Mouse (Mus musculus) mouse embryonic stem cell (cell line): ENCODE measurements around the gene Ccdc148.

Source experiments
- in situ Hi-C, 2 experiments: fragments of 300-500 bp; cut with MboI; formaldehyde crosslinking; loops; 1 replicate in 1 of 2; 3 replicates in 1 of 2; pipeline ENCODE4 v1.14.3; 2019 to 2020; ENCODE audit warnings: low sequenced_read_pairs in 2 of 2, low pct_unique_long_range_greater_than_20kb in 1 of 2, mixed read lengths in 1 of 2; ENCODE audit not compliant: unreplicated experiment in 1 of 2

Gene Ccdc148

DNA sequence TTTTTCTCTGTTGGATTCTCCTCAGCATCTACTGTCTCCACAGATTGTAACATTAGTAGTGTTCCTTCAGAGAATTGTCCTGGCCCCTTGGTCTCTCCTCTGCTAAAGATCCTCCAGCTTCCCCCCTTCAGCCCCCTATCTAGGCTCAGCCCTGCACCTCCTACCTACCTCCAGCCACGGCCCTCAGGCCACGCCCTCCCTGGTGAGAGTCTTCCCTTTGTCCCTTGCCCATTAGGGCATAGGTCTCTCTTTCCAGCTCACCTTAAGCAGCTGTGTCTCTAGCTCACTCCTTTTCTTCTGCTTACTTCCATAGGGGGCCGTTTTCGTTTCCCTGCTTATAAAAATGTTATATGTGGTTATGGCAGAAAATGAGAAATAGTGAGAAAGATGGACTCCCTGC lies 23.1 kb upstream of the Ccdc148 start:
- in situ Hi-C loops, result no loop called here

GRCm38 (mm10) chr2:59181321-59182113 lies 21.0 kb upstream of the Ccdc148 start:
- in situ Hi-C loops, result no loop called here

GRCm38 (mm10) chr2:59179487-59179886 lies 19.0 kb upstream of the Ccdc148 start:
- in situ Hi-C loops, result no loop called here

- in situ Hi-C loops, result no loop called here
Measured at GRCm38 (mm10) chr2:59178960-59179359, 18.5 kb upstream of the Ccdc148 start.

- in situ Hi-C loops, result no loop called here
Measured at GRCm38 (mm10) chr2:59178191-59178590, 17.7 kb upstream of the Ccdc148 start.

GRCm38 (mm10) chr2:59175926-59176325 lies 15.4 kb upstream of the Ccdc148 start:
- in situ Hi-C loops, result no loop called here

- in situ Hi-C loops, result no loop called here
Measured at GRCm38 (mm10) chr2:59171533-59171932, 11.1 kb upstream of the Ccdc148 start.

DNA sequence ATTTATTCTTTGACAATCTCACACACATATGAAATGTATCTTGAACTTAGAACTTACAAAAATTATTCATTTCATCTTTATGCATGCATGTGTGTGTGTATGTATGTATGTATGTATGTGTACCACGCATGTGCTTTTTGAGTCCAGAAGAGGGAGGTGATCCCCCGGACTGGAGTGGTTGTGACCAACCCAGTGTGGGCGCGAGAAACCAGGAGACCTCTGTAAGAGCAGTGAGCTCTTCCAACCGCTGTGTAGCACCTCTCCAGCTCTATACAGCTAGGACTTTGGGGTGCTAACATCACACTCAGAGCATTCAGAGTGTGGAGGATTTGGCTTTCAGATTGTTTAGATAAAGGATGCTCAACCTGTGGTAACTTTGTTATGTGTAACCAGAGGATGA lies 10.1 kb upstream of the Ccdc148 start:
- in situ Hi-C loops, result no loop called here

GRCm38 (mm10) chr2:59170208-59170589 lies 9.7 kb upstream of the Ccdc148 start:
- in situ Hi-C loops, result no loop called here

GRCm38 (mm10) chr2:59169572-59170207 lies 9.2 kb upstream of the Ccdc148 start:
- in situ Hi-C loops, result no loop called here

GRCm38 (mm10) chr2:59167830-59168229 lies 7.3 kb upstream of the Ccdc148 start:
- in situ Hi-C loops, result no loop called here

DNA sequence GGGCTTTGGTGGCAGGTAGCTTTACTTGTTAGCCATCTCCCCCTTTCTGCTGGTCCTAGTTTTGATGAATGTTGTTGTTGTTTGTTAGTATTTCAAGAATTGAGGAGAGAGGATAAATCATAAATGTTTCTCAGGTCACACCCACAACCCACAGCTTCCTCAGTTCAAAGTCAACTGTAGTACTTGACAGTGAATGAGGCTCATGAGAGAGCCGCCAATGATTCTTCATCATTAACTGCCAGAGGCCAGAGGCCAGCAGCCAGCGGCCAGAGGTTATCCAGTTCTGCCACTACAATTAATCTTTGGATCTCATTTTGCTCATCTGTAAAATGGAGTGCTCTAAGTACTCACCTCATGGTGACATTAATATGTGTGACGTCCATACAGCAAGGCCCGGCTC lies 6.5 kb upstream of the Ccdc148 start:
- in situ Hi-C loops, result no loop called here

GRCm38 (mm10) chr2:59162285-59162600 lies 1.8 kb upstream of the Ccdc148 start:
- in situ Hi-C loops, result no loop called here

DNA sequence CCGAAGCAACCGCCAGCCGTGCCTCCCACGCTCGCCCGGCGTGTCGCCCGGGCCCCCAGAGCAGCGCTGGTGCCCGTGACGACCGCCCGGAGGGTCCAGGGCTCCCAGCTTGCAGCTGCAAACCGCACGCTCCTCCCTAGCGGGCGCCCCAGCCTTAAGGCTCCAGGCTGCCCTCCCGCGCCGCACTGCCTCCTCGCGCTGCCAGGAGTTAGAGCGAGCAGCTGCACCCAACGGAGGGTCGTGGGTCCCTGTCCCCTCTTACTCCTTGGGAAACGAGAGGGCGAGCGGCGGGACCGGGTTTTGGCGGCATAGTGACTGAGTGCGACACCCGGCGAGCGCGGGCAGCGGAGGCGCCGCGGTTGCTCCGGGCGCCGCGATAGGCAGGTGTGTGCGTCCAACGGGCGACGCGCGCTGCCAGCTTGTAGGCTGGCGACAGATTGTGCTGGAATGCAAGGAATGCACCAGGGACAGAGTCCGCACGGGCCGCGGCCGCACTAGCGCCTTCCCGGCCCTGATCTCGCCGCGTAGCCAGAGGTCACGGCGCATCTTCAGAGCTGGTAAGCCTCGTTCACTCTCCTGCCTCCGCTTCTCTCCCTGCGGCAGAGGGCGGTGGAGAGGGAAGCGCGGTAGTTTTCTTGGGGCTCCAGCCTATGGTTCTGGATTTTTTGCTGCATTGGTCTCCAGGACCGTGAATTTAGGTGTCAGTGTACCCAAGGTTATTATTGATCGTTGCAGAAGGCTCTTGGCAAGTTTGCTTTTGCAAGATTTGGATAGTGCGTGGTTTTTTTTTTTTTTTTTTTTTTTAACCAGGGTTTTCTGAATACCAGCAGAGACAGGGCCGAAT lies 1.2 kb upstream of the Ccdc148 start:
- in situ Hi-C loops, result no loop called here

GRCm38 (mm10) chr2:59161021-59161440 lies 548 bp upstream of the Ccdc148 start:
- in situ Hi-C loops, result no loop called here

GRCm38 (mm10) chr2:59159961-59160604 lies 400 bp downstream of the Ccdc148 start:
- in situ Hi-C loops, result no loop called here

- in situ Hi-C loops, result no loop called here
Measured at GRCm38 (mm10) chr2:59158117-59158516, 2.4 kb downstream of the Ccdc148 start.

DNA sequence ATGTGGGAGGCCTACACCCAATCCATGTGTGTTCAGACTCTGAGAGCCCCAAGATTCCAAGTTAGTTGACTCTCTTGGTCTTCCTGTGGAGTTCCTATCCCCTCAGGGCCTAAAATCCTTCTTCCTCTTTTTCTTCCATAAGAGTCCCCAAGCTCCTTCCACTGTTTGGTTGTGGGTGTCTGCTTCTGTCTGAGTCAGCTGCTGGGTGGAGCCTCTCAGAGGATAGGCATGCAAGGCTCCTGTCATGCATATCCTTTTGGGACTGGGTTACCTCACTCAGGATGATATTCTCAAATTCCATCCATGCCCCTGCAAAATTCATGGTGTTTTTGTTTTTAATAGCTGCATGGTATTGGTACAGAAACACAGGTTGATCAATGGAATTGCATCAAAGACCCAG lies 5.1 kb downstream of the Ccdc148 start:
- in situ Hi-C loops, result no loop called here

GRCm38 (mm10) chr2:59131044-59131443 lies 29.4 kb downstream of the Ccdc148 start:
- in situ Hi-C loops, result no loop called here
